Mouse (Mus musculus): ENCODE results near the gene Entpd2. TPM values are rescaled to one million over a fixed set of nuclear protein-coding genes. Genes with fewer than 3 reads are reported as not detected.

Entpd2 gene
- polyA plus RNA-seq, 1 experiment = not detected

GRCm38 (mm10) chr2:25363478-25364178 lies 32.0 kb upstream of the Entpd2 start:
- Histone ChIP-seq H3K9me3 (ENCODE audit: control insufficient read depth, low read length) (no peaks in the 10 kb centered on the region), H3K36me3 (ENCODE audit: control insufficient read depth) (peaks cover 2% of the 10 kb centered on the region), H3K4me3 (replicated peaks) (no peak overlapping the region), H3K4me1 (ENCODE audit: control insufficient read depth) (peaks cover 19% of the 10 kb centered on the region), H3K27me3 (ENCODE audit: control insufficient read depth) (peaks cover 41% of the 10 kb centered on the region)
- TF ChIP-seq TAL1 (IDR thresholded peaks at IDR 0.05; ENCODE audit: low read length) (no peak), GATA1 (IDR thresholded peaks at IDR 0.05; ENCODE audit: low read length) (no peak)

- no peak for TF ChIP-seq TAL1 (IDR thresholded peaks at IDR 0.05; ENCODE audit: low read length)
- no peak for TF ChIP-seq GATA1 (IDR thresholded peaks at IDR 0.05; ENCODE audit: low read length)
- Histone ChIP-seq H3K27me3 (ENCODE audit: control insufficient read depth) (peaks cover 41% of the 10 kb centered on the region), H3K36me3 (ENCODE audit: control insufficient read depth) (peaks cover 2% of the 10 kb centered on the region), H3K4me3 (replicated peaks) (peak overlapping the region; percentile 63), H3K4me1 (ENCODE audit: control insufficient read depth) (peaks cover 23% of the 10 kb centered on the region), H3K9me3 (ENCODE audit: control insufficient read depth, low read length) (no peaks in the 10 kb centered on the region)
Observed at GRCm38 (mm10) chr2:25364313-25364712, 31.4 kb upstream of the Entpd2 start.

GRCm38 (mm10) chr2:25364761-25365090 lies 30.9 kb upstream of the Entpd2 start:
- Histone ChIP-seq H3K27me3 (ENCODE audit: control insufficient read depth) (peaks cover 41% of the 10 kb centered on the region), H3K4me3 (replicated peaks) (peak overlapping the region; percentile 63), H3K36me3 (ENCODE audit: control insufficient read depth) (peaks cover 2% of the 10 kb centered on the region), H3K9me3 (ENCODE audit: control insufficient read depth, low read length) (no peaks in the 10 kb centered on the region), H3K4me1 (ENCODE audit: control insufficient read depth) (peaks cover 27% of the 10 kb centered on the region)
- TF ChIP-seq GATA1 (IDR thresholded peaks at IDR 0.05; ENCODE audit: low read length) = no peak
- no peak for TF ChIP-seq TAL1 (IDR thresholded peaks at IDR 0.05; ENCODE audit: low read length)

DNA sequence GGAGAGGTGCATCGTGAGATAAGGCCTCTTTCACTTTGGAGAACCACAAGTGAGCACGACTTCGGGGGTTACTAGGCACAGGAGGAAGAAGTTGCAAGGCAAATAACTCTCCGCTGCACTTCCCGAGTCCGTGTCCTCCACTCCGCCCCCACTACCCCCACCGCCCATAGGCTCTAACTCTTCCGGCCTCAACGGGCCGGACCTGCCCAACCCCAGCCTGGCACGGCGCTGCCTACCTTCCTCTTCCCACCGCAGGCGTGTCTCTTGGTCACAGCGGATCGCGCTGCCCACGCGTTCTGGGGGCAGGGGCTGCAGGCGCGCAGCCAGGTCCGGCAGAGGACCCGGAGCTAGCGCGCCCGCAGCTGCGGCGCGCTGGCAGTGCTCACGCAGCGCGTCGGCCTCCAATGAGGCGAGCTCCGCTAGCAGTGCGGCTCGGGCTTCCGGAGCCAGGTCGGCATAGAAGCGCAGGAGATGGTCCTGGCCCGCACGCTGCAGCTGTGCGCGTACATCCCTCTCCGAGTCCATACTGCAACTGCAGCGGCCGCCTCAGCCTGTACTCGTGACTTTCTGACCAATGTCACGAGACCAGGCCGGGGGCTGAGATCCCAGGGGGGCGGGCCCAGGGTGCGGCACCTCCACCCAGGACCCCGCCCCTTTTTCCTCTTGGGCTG lies 30.4 kb upstream of the Entpd2 start, which contains the start of gene Uap1l1:
Gene Uap1l1 (minus strand): TSS at position 592 of the 671 bp plus-strand sequence.
- Histone ChIP-seq H3K9me3 (ENCODE audit: control insufficient read depth, low read length) (no peaks in the 10 kb centered on the region), H3K36me3 (ENCODE audit: control insufficient read depth) (peaks cover 2% of the 10 kb centered on the region), H3K4me3 (replicated peaks) (peak within 1 kb of the TSS; percentile 63), H3K4me1 (ENCODE audit: control insufficient read depth) (peaks cover 32% of the 10 kb centered on the region), H3K27me3 (ENCODE audit: control insufficient read depth) (peaks cover 41% of the 10 kb centered on the region)
- TF ChIP-seq GATA1 (IDR thresholded peaks at IDR 0.05; ENCODE audit: low read length) = no peak
- TF ChIP-seq TAL1 (IDR thresholded peaks at IDR 0.05; ENCODE audit: low read length) = no peak

DNA sequence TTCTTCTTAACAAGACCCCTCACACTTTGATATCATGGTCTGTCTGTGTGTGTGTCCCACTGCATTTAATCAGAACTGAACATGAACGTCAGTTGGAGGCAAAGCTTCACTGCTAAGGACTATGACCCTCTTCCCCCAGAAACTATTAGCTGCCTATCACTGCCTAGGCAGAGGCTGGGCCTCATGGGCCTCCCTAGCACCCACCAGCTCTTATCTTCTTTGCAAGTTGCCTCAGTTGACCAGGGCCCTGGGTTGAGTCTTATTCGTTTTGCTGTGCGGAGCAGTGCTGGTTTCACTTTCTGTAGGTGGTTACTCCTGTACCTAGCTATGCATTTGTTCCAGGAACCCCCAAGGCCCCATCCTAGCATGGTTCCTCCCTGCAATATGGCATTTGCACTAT lies 25.7 kb upstream of the Entpd2 start:
- TF ChIP-seq GATA1 (IDR thresholded peaks at IDR 0.05; ENCODE audit: low read length) (no peak; the same call in 1 of the 2 replicates), TAL1 (IDR thresholded peaks at IDR 0.05; ENCODE audit: low read length) (no peak)
- H3K36me3 ChIP-seq (ENCODE audit: control insufficient read depth) = peaks cover 15% of the 10 kb centered on the region
- H3K4me1 ChIP-seq (ENCODE audit: control insufficient read depth) = peaks cover 73% of the 10 kb centered on the region
- H3K4me3 ChIP-seq (replicated peaks) = peak overlapping the region; percentile 52
- H3K9me3 ChIP-seq (ENCODE audit: control insufficient read depth, low read length) = no peaks in the 10 kb centered on the region
- H3K27me3 ChIP-seq (ENCODE audit: control insufficient read depth) = peaks cover 26% of the 10 kb centered on the region

- H3K9me3 ChIP-seq (ENCODE audit: control insufficient read depth, low read length) = no peaks in the 10 kb centered on the region
- peaks cover 35% of the 10 kb centered on the region for H3K36me3 ChIP-seq (ENCODE audit: control insufficient read depth)
- TF ChIP-seq GATA1 (IDR thresholded peaks at IDR 0.05; ENCODE audit: low read length) = no peak
- no peak for TF ChIP-seq TAL1 (IDR thresholded peaks at IDR 0.05; ENCODE audit: low read length)
- peak within 1 kb of the TSS; percentile 89 for H3K4me3 ChIP-seq (replicated peaks)
- peaks cover 83% of the 10 kb centered on the region for H3K4me1 ChIP-seq (ENCODE audit: control insufficient read depth)
- peaks cover 8% of the 10 kb centered on the region for H3K27me3 ChIP-seq (ENCODE audit: control insufficient read depth)
Observed at GRCm38 (mm10) chr2:25371764-25372643, 23.7 kb upstream of the Entpd2 start, which contains the start of gene Sapcd2. Sapcd2 (plus strand) TSS chr2:25372321.

- H3K36me3 ChIP-seq (ENCODE audit: control insufficient read depth) = peaks cover 43% of the 10 kb centered on the region
- TF ChIP-seq GATA1 (IDR thresholded peaks at IDR 0.05; ENCODE audit: low read length) (peak; percentile 69; the same call in 1 of the 2 replicates), TAL1 (IDR thresholded peaks at IDR 0.05; ENCODE audit: low read length) (no peak)
- peak overlapping the region; percentile 89 for H3K4me3 ChIP-seq (replicated peaks)
- no peaks in the 10 kb centered on the region for H3K9me3 ChIP-seq (ENCODE audit: control insufficient read depth, low read length)
- H3K4me1 ChIP-seq (ENCODE audit: control insufficient read depth) = peaks cover 83% of the 10 kb centered on the region
- peaks cover 4% of the 10 kb centered on the region; the same call in 1 of the 2 replicates for H3K27me3 ChIP-seq (ENCODE audit: control insufficient read depth)
Observed at GRCm38 (mm10) chr2:25372644-25373391, 22.9 kb upstream of the Entpd2 start.

DNA sequence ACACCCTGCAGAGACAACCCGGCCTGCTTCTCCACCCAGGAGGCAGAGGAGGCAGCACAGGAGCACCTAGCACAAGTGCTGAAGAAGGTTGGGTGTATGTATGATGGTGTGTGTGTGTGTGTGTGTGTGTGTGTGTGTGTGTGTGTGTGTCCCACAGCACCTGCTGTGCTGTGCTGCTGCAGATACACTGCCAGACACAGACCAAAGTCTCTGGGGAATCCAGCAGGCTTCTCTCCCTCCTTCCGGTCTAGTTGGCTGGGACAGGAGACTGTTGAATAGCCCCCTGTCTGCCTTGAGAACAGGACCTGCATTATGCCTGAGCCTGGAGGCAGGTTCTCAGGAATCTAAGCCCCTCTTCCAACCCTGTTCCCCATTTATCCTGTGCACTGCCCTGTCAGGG lies 22.2 kb upstream of the Entpd2 start:
- TF ChIP-seq TAL1 (IDR thresholded peaks at IDR 0.05; ENCODE audit: low read length) (no peak), GATA1 (IDR thresholded peaks at IDR 0.05; ENCODE audit: low read length) (no peak)

More for the DNA sequence above, 22.2 kb upstream of the Entpd2 start:
- H3K4me1 ChIP-seq (ENCODE audit: control insufficient read depth) = peaks cover 79% of the 10 kb centered on the region
- peak overlapping the region; percentile 89 for H3K4me3 ChIP-seq (replicated peaks)
- peaks cover under 1% of the 10 kb centered on the region; the same call in 1 of the 2 replicates for H3K27me3 ChIP-seq (ENCODE audit: control insufficient read depth)
- H3K9me3 ChIP-seq (ENCODE audit: control insufficient read depth, low read length) = no peaks in the 10 kb centered on the region
- H3K36me3 ChIP-seq (ENCODE audit: control insufficient read depth) = peaks cover 49% of the 10 kb centered on the region

All from erythroblast, embryonic 14.5 days (primary cell).